Mouse (Mus musculus): Measurements from ENCODE around the gene Tmtc2. TPM values are rescaled to one million over a fixed set of nuclear protein-coding genes. Genes with fewer than 3 reads are reported as not detected.

The Tmtc2 gene
- polyA plus RNA-seq, 1 experiment: 16.7 TPM

DNA sequence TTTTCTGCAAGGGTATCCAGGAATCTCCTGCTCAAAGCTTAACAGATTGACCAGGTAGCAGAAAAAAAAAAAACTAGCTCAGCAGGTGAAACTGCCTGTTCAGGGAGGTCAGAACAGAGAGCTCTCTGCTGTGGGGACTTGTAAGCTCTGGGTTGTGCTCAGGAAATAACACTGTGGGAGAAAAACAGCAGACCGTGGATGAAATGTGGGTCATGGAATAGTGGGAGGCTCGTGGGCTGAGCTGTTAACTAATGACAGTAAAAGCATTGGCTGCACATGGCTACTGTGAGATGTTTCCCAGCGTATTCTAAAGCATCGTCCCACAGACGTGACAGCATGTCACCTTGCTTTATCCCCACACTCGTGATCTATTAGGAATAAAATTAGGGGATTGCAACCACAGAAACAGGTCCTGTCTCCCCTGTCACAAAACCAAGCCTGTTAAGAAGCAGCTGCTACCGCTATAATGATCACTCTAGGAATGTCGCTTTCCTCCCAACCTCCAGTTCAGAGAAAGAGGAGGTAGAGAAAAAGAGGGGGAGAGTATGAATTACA, 4.1 kb upstream of the Tmtc2 start:
- Histone ChIP-seq H3K4me1 (ENCODE audit: control insufficient read depth, insufficient read depth, low read length) (peaks cover 3% of the 10 kb centered on the region; the same call in 1 of the 2 replicates), H3K27me3 (ENCODE audit: control insufficient read depth, insufficient read depth, low read length) (no peaks in the 10 kb centered on the region), H3K4me3 (replicated peaks; ENCODE audit: insufficient read depth, low read depth, low read length) (peak overlapping the region; percentile 5), H3K27ac (ENCODE audit: insufficient read depth, low read length) (peak overlapping the region; percentile 53)
- TF ChIP-seq POLR2A (IDR thresholded peaks at IDR 0.05; ENCODE audit: borderline replicate concordance, insufficient read depth, low read length) (no peak), CTCF (IDR thresholded peaks at IDR 0.05; ENCODE audit: borderline replicate concordance, insufficient read depth, low read depth, low read length) (no peak)
- 5% methylated on average over 8 of the region's 8 CpGs for WGBS
- peak; percentile 72 to 87 for DNase-seq

DNA sequence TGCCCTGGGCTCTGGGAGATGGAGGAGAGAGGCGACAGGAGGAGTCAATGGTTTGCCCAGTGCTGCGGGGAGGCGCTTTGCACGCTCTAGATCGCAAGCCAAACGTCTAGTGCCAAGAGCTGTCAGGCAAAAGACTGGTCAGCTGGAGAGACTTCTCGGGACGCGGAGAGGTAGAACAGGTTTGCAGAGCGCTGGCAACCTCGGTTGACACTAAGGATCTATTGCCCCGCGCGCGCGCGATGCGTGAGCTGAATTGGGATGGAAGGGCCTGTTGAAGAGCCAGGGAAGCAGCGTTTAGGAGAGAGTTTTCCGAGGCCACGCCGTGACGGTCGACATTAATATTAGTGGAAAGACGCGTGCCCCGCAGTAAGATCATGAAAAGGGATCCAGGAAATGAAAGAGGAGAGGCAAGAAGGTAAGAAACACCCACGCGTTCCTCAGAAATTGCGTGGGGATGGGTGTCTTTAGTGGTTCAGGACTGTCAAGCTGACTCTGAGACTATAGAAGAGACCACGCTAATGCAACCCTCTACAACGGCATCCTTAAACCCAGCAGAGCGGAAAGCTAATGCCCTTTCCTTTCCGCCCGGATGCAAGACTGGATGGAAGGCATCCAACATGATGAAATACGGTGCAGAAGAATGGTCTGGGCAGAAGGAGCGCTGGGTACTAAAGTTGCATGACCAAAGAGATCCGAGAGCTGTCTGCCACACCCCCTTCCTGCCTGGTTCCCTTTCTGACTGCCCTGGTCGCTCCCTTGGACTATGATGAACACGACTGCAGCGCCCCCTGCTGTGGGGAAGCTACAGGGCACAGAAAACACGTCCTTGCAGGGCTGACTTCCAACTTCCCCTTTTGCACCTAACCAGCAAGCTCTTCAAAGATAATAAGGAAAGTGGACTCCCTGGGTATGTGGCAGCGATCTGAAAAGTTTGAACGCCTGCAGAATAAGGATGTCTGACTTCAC, 727 bp upstream of the Tmtc2 start:
- Histone ChIP-seq H3K4me1 (ENCODE audit: control insufficient read depth, insufficient read depth, low read length) (peaks cover 9% of the 10 kb centered on the region; the same call in 1 of the 2 replicates), H3K27ac (ENCODE audit: insufficient read depth, low read length) (peak overlapping the region; percentile 76), H3K4me3 (replicated peaks; ENCODE audit: insufficient read depth, low read depth, low read length) (peak overlapping the region; percentile 70), H3K27me3 (ENCODE audit: control insufficient read depth, insufficient read depth, low read length) (no peaks in the 10 kb centered on the region)
- peak; percentile 93 to 96 for DNase-seq
- no peak for TF ChIP-seq POLR2A (IDR thresholded peaks at IDR 0.05; ENCODE audit: borderline replicate concordance, insufficient read depth, low read length)
- peak; percentile 93 for TF ChIP-seq CTCF (IDR thresholded peaks at IDR 0.05; ENCODE audit: borderline replicate concordance, insufficient read depth, low read depth, low read length)
- under 1% methylated on average over 44 of the region's 44 CpGs for WGBS

DNA sequence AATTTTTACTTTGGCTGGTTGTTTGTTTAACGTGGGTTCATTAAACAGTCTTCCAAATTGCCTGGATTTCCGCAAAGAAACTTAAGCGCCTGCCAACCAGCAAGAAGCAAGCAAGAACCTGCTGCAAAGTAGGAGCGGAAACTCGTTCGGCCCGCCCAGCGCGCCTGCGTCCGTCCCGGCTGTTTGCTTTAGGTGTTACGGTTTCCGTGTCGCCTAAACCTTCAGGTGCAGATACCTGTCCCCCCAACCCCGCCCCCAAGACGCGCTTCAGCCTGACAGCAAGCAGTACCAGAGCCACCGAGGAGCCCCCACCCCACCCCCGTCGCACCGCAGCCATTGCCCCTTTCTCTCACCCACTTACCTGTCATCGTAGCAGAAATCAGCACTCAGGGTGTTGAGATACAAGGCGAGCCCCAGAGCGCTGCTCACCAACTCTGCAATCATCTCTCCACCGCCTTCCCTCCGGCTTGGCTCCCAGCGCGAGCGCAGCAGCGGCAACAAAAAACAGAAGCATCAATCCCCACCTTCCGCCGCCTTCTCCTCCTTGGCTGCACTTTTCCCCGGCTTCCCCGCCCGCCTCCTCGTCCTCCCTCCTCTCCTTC, 844 bp downstream of the Tmtc2 start:
- WGBS: 2% methylated on average over 37 of the region's 37 CpGs
- Histone ChIP-seq H3K27me3 (ENCODE audit: control insufficient read depth, insufficient read depth, low read length) (no peaks in the 10 kb centered on the region), H3K4me3 (replicated peaks; ENCODE audit: insufficient read depth, low read depth, low read length) (peak overlapping the region; percentile 70), H3K4me1 (ENCODE audit: control insufficient read depth, insufficient read depth, low read length) (peaks cover 23% of the 10 kb centered on the region; the same call in 1 of the 2 replicates), H3K27ac (ENCODE audit: insufficient read depth, low read length) (peak overlapping the region; percentile 76)
- TF ChIP-seq CTCF (IDR thresholded peaks at IDR 0.05; ENCODE audit: borderline replicate concordance, insufficient read depth, low read depth, low read length) (no peak), POLR2A (IDR thresholded peaks at IDR 0.05; ENCODE audit: borderline replicate concordance, insufficient read depth, low read length) (no peak)
- peak; percentile 72 to 74 for DNase-seq

DNA sequence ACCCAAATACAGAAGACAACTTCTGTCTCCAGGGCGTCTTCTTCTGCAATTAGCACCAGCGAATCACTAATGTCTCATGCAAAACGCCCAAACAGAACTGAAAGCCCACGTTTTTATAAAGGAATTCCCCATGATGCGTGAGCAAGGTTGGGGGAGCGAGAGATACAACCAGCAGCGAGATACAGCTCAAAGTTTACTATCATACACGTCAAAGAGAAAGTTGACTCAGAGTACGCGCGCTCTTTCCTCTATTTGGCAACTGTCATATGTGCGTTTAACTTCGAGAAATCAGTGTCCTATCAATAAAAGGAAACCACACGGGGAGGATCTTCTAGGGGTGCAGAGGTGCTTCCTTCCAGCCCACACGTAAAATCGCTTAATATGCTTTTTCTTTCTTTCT, 1.4 kb downstream of the Tmtc2 start:
- Histone ChIP-seq H3K27me3 (ENCODE audit: control insufficient read depth, insufficient read depth, low read length) (no peaks in the 10 kb centered on the region), H3K4me3 (replicated peaks; ENCODE audit: insufficient read depth, low read depth, low read length) (peak overlapping the region; percentile 70), H3K4me1 (ENCODE audit: control insufficient read depth, insufficient read depth, low read length) (peaks cover 25% of the 10 kb centered on the region; the same call in 1 of the 2 replicates), H3K27ac (ENCODE audit: insufficient read depth, low read length) (no peak overlapping the region)
- DNase-seq: no peak
- TF ChIP-seq CTCF (IDR thresholded peaks at IDR 0.05; ENCODE audit: borderline replicate concordance, insufficient read depth, low read depth, low read length) (no peak), POLR2A (IDR thresholded peaks at IDR 0.05; ENCODE audit: borderline replicate concordance, insufficient read depth, low read length) (no peak)
- WGBS: 1% methylated on average over 16 of the region's 16 CpGs

DNA sequence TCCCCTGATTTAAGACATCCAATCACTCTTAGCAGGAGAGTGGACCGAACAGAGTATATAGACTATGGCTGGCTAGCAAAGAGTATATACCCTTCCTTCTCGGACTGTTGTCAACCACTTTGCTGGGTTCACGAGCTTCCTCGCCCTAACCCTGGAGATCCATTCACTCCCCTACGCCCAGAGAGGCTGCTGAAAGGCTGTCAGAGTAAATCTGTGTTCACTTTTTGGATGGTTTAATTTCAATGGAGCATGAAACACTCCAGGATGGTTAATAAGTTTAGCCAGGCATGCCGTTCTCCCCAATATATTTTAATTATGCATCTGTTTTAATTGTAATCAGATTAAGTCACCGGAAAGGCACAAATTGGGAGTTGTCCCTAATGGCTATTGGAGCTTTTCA, 1.9 kb downstream of the Tmtc2 start:
- Histone ChIP-seq H3K4me1 (ENCODE audit: control insufficient read depth, insufficient read depth, low read length) (peaks cover 26% of the 10 kb centered on the region; the same call in 1 of the 2 replicates), H3K27ac (ENCODE audit: insufficient read depth, low read length) (peak overlapping the region; percentile 31; the same call in 1 of the 2 replicates), H3K4me3 (replicated peaks; ENCODE audit: insufficient read depth, low read depth, low read length) (peak overlapping the region; percentile 70), H3K27me3 (ENCODE audit: control insufficient read depth, insufficient read depth, low read length) (no peaks in the 10 kb centered on the region)
- DNase-seq: no peak
- TF ChIP-seq CTCF (IDR thresholded peaks at IDR 0.05; ENCODE audit: borderline replicate concordance, insufficient read depth, low read depth, low read length) (no peak), POLR2A (IDR thresholded peaks at IDR 0.05; ENCODE audit: borderline replicate concordance, insufficient read depth, low read length) (no peak)
- whole genome bisulfite sequencing: 8% methylated on average over 7 of the region's 7 CpGs

DNA sequence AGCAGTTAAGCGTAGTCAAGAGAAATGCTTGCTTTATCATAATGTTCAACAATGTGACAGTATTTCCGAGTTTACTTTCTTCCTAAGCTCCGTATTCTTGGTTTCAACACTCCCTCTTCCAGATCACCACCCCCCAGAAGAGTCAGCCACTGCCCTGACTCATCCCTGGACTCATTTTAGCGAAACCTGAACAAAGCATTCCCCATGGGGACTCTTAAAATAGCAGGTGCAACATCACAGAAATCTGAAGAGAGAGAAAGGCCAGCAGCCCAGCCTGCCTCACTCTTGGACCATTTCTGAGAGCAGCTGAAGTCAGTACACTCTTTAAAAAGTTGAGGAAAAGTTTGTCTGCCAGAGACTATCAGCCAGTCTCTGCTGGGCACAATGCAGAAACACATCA, 2.4 kb downstream of the Tmtc2 start:
- peak in 1 of 2 experiments; percentile 61 for DNase-seq
- Histone ChIP-seq H3K27ac (ENCODE audit: insufficient read depth, low read length) (no peak overlapping the region), H3K4me1 (ENCODE audit: control insufficient read depth, insufficient read depth, low read length) (peaks cover 23% of the 10 kb centered on the region; the same call in 1 of the 2 replicates), H3K27me3 (ENCODE audit: control insufficient read depth, insufficient read depth, low read length) (no peaks in the 10 kb centered on the region), H3K4me3 (replicated peaks; ENCODE audit: insufficient read depth, low read depth, low read length) (peak overlapping the region; percentile 70)
- TF ChIP-seq POLR2A (IDR thresholded peaks at IDR 0.05; ENCODE audit: borderline replicate concordance, insufficient read depth, low read length): no peak
- TF ChIP-seq CTCF (IDR thresholded peaks at IDR 0.05; ENCODE audit: borderline replicate concordance, insufficient read depth, low read depth, low read length): no peak
- WGBS: 24% methylated on average over 4 of the region's 4 CpGs

DNA sequence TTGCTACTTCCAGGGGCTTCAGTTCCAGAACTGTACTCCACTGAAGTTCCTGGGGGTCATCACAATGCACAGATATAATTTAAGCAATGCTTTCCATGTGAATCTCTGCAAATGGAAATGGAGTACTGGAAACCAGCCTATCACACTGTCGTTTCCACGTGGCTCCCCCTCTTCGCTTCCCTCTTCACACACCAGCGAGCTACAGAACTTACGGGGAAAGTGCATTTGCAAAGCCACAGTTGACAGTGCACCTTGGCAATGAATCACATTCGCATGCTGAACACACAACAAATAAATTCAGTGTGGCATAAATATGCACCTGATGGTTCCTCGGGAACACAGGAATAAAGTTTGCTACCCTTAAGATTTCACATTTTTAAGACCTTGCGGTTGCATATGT, 3.2 kb downstream of the Tmtc2 start:
- no peak overlapping the region for H3K27ac ChIP-seq (ENCODE audit: insufficient read depth, low read length)
- DNase-seq: peak in 1 of 2 experiments; percentile 35
- no peak for TF ChIP-seq CTCF (IDR thresholded peaks at IDR 0.05; ENCODE audit: borderline replicate concordance, insufficient read depth, low read depth, low read length)
- TF ChIP-seq POLR2A (IDR thresholded peaks at IDR 0.05; ENCODE audit: borderline replicate concordance, insufficient read depth, low read length): no peak
- peaks cover 23% of the 10 kb centered on the region; the same call in 1 of the 2 replicates for H3K4me1 ChIP-seq (ENCODE audit: control insufficient read depth, insufficient read depth, low read length)
- peak overlapping the region; percentile 1 for H3K4me3 ChIP-seq (replicated peaks; ENCODE audit: insufficient read depth, low read depth, low read length)
- WGBS: 42% methylated on average over 8 of the region's 8 CpGs
- no peaks in the 10 kb centered on the region for H3K27me3 ChIP-seq (ENCODE audit: control insufficient read depth, insufficient read depth, low read length)
